Mouse (Mus musculus) cerebellum, adult 18-20 months (tissue): ENCODE measurements around the gene Hcls1.

Source experiments
- DNase-seq, 2 experiments: peaks; one replicate each; pipeline ENCODE4 v3.0.0; 2021

Hcls1 gene

DNA sequence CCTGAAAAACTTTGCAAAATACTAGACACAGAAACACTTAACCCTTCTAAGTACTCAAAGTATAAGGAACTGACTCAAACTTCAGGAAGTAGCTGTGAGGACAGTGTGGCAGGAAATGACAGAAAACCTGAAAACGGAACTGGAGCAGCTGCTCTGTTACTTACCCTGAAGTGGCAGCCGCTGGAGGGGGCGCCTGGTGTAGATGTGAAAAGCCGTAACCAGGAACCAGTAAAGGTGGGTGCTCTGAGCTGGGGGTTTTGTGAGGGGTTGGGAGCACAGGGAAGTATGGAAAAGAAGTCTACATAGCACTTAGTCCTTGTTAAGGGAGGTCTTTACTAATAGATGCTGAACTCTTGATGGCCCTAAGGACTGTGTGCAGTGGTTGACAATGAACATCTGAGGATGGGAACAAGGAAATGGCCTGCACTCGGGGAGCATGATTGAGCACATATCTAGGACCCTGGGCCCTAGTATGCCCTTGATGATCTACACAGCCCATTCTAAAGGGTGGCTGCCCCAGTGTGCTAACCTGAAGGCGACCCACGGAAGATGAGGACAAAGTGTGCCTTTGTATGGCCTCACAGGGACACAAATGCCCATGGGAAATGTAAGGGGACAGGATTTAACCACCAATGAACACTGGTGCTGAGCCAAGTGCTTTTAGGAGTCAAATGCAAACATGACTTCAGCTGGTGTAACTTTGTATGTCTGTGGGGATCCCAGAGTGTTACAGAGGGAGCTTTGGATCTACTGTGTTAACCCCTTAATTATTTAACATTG, at the start of gene Hcls1:
Hcls1 (plus strand) TSS at position 143 of the 780 bp plus-strand sequence.
- no peak for DNase-seq

GRCm38 (mm10) chr16:36885912-36886311, 48.9 kb upstream of the Hcls1 start:
- no peak for DNase-seq

DNA sequence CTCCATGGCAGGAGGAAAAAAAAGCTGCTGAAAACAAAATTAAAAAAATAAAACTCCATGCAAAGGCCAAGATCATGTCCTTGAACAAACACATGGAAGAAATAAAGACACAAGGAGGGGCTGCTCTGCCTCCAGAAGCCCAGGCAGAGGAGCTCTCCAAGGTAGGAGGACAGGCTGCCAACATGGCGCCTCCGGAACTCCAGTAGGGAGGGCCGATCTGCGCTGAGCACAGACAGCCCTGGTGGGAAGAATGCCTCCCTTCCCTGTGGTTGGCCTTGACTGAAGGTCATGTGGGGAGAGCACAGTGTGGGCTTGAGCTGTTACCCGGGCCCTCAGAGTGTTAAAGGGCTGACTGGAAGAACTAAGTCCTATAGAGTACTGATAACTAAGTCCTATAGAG, 47.2 kb upstream of the Hcls1 start:
- no peak for DNase-seq

DNA sequence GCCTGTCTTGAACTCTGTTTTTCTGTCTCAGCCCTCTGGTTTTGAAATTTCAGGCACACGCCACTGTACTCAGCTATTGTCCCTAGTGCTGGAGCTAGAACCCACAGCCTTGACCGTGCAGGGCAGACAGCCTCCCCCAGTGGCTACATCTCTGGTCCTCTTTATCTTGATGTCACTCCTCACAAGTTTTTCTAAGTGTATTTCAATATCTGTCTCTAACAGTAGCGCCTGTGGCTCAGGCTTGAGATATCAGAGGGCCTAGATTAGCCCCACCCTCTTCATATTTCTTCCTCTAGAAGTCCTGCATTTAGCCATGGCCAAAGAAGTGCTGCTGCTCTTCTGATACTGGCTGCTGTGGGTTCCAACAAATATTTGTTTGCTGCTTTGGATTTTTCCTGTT, 44.2 kb upstream of the Hcls1 start:
- no peak for DNase-seq

DNA sequence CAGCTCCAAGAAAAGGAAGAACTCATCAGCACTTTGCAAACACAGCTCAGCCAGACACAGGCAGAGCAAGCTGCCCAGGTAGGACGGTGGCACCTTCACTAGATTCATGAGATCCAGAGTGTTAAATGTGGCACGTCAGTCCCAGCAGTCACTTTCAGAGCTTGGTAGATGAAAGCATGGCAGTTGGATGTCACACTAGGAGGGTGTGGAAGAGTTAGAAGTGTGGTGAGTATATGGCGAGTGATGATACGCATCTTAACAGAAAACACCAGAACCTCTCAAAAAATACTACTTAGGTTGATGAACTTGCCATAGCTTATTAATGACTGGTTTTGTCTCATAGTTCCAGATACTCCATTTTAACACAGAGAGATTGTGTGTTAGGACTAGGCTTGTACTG, 43.4 kb upstream of the Hcls1 start:
- DNase-seq, result no peak

GRCm38 (mm10) chr16:36893317-36893716, 41.5 kb upstream of the Hcls1 start:
- no peak for DNase-seq

DNA sequence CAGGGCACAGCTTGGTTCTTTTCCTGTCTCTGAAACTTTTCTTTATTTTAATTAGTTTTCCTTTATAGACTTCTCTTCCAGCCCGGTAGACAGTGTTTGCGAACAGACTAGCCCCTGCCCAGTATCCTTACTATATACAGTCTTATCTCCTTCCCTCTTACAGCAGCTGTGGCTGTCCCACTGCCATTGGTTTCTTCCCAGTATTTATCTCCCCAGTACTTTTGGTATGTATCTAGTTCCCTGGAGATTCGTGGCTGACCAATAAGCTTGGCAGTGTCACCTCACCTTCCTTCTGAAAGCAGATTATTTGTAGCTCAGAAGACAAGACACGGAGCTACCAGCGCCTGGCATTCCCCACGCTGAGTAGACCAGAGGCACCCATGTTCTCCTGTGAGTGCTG, 38.1 kb upstream of the Hcls1 start:
- DNase-seq, result no peak

DNA sequence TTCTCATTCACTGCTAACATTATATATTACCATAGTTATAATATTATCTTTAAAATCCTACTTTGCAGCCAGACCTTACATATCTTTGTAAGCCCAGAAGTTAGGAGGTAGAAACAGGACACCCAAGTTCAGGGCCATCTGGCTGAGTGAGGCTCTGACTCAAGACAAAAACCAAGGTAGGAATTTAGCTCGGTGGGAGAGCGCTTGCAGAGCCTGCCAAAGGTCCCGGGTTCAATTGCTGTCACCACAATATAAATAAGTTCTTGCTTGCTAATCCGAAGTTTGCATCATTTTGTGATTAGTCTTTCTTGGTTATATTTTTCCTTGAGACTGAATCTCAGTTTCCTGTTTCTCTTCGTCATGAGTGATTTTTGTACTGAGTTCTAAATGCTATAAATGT, 31.6 kb upstream of the Hcls1 start:
- DNase-seq, result no peak

DNA sequence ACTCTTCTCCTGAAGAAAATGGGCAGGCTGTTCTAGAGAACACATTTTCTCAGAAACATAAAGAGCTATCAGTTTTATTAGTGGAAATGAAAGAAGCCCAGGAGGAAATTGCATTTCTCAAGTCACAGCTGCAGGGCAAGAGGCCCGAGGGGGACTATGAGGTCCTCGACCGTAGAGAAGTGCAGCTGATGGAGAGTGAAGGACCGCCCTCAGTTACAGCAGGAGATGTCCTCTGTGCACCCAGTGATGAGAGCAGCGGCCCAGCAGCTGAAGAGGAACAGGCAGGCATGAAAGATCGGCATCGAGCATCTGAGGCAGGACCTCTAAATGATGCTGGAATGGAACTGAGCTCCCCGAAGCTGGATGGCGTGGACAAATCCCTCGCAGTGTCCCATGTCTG, 22.9 kb upstream of the Hcls1 start:
- no peak for DNase-seq

DNA sequence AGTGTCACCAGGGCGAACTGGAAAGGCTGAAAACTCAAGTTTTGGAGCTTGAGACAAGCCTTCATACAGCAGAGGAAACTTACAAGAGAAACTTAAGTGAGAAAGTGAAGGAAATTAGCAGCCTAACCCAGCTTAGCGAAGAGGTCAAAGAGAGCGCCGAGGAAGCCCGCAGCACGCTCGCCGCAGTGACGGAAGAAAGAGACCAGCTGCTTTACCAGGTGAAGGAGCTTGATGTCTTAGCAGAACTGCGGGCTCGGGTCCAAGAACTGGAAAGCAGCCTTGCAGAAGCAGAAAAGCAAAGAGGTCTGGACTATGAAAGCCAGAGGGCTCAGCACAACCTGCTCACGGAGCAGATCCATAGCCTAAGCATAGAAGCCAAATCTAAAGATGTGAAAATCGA, 22.5 kb upstream of the Hcls1 start:
- no peak for DNase-seq

- no peak for DNase-seq
Measured at GRCm38 (mm10) chr16:36914195-36914594, 20.6 kb upstream of the Hcls1 start.

GRCm38 (mm10) chr16:36918505-36918904, 16.3 kb upstream of the Hcls1 start:
- DNase-seq, result no peak

DNA sequence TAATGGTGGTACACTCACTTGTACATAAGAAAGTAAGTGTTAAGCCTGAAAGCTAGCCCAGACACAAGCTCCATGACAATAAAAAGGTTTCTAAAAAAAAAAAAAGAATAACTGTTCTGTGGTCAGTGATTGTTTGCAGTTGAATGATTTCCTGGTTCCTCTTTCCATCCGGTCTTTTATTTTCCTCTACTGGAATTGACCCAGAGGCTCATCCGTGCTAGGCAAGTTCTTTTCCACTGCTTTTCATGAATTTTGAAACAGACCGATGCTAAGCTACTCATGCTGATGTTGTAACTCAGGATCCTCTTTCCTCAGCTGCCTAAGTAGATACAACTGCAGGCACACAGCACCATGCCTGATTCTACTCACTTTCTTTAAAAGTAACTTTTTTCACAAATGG, 14.4 kb upstream of the Hcls1 start:
- no peak for DNase-seq

GRCm38 (mm10) chr16:36921067-36921613, 13.6 kb upstream of the Hcls1 start:
- no peak for DNase-seq

GRCm38 (mm10) chr16:36921980-36922379, 12.8 kb upstream of the Hcls1 start:
- no peak for DNase-seq

- DNase-seq, result no peak
Measured at GRCm38 (mm10) chr16:36924312-36924711, 10.5 kb upstream of the Hcls1 start.

GRCm38 (mm10) chr16:36925351-36925750, 9.4 kb upstream of the Hcls1 start:
- DNase-seq, result no peak

DNA sequence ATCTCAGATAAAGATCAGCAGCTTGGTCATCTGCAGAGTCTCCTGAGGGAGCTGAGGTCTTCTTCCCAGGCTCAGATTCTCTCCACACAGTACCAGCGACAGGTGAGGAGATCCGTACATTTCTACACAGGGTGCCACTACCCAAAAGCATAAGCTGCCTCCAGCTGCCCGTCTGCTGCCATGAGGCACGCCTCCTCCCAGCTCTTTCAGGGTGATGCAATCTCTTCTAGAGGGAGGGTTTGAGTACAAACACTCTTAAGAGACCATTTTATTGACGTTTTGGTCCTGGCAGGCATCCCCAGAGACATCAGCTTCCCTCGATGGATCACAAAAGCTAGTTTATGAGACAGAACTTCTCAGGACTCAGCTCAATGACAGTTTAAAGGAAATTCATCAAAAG, 9.0 kb upstream of the Hcls1 start:
- no peak for DNase-seq

DNA sequence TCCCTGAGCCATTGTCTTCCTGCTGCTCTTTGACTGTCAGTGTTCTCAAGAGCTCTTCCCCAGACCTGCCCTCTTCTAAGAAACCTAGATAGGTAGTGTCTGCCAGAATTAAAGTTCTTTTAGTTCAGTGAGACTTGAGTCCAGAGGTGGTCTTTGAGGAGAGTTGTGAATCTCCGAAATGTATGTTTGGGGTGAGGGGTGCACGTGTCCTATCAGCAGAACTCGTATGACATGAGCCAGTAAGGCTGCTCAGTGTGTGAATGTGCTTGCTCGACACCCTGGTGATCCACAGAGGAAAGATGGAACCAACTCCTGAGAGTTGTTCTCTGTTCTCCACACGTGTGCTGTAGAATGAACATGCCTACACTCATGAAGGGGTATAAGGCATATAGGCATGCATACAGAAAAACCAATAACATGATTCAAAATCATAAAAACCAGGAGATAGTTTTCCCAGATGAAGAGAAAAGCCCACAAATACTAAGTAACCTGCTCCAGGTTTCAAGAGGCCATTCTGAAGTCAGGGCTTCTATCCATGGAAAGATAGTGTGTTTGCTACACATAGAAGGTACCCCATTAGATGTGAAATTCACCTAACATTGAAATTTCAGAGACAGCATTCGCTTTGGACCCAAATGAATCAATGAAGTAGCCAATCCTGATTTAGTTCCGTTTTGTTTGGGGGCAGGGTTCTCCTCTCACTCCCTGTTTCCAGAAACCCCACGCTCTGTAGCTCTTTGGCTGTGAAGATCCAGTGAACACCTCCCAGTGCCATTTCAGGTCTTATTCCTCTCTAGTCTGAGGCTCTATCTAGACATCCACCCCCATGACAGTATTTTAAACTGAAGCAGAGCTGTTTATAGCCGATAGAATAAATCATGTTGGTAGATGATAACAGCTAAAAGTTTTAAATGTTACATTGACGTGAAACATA, 8.0 kb upstream of the Hcls1 start:
- no peak for DNase-seq

DNA sequence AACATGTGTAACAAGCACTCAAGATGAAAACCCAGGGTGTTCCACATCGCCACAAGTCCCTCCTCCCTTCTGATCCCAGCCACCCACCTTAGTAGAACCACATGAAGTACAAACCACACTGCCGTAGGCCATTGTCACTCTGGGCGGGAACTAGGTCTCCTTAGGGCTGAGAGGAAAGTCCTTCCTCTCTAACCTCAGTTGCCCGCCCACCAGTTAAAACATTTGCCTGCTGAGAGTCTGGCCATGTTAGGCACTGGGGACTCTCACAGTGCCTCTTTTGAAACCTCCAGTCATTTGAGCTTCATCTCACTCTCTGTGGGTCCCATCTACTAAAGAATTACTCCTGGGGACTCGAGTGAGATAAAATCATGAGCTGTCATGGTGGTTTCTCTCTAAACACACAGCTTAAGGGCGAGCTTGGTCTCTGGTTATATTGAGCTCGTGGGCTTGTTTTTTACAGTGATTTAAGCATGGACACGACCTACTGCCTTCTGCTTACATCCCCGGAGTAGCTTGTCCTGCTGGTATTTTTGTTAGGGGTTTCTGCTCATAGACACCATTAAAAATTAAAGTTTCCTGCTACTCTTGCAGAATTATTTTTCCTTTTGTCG, 7.2 kb upstream of the Hcls1 start:
- DNase-seq, result no peak

DNA sequence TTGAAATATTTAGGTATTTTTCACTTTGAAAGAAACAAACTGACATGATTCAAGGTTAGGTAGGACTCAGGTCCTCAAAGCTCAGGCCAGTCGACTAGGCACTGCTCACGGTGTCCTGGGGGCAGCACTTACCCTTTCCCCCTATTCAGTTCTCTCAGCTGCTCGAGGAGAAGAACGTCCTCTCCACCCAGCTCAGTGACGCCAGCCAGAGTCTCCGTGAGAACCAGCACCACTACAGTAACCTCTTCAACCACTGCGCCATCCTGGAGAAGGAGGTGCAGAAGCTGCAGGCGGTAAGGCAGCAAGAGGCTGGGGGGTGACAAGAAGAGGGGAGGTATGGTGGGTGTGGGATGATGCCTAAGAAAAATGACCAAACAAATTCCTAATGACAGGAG, 6.7 kb upstream of the Hcls1 start:
- DNase-seq, result no peak

- no peak for DNase-seq
Measured at GRCm38 (mm10) chr16:36929216-36929615, 5.6 kb upstream of the Hcls1 start.
